Mouse (Mus musculus): ENCODE measurements around the gene Ocm. TPM values are rescaled to one million over a fixed set of nuclear protein-coding genes. Genes with fewer than 3 reads are reported as not detected.

The Ocm gene
- polyA plus RNA-seq, 1 experiment from 2014 or later: not detected

GRCm38 (mm10) chr5:144047324-144047723, 20.9 kb upstream of the Ocm start:
- H3K27me3 ChIP-seq (ENCODE audit: control insufficient read depth, insufficient read depth, low read depth, low read length): no peaks in the 10 kb centered on the region
- H3K36me3 ChIP-seq (ENCODE audit: control insufficient read depth, insufficient read depth): no peaks in the 10 kb centered on the region
- no peak overlapping the region for H3K27ac ChIP-seq (ENCODE audit: low read length)
- H3K9ac ChIP-seq (ENCODE audit: low read depth, low read length): no peak overlapping the region
- no peaks in the 10 kb centered on the region for H3K9me3 ChIP-seq (replicated peaks; ENCODE audit: control insufficient read depth, low read length)
- H3K4me2 ChIP-seq (ENCODE audit: low read depth, low read length): no peak overlapping the region
- H3K4me3 ChIP-seq (ENCODE audit: low read depth, low read length): no peak overlapping the region
- 60% methylated on average over 13 of the region's 13 CpGs for WGBS (ENCODE audit: insufficient replicate concordance)
- ATAC-seq (ENCODE audit: low read depth): no peak
- no peaks in the 10 kb centered on the region for H3K4me1 ChIP-seq (ENCODE audit: control insufficient read depth, low read depth, low read length)

- no peak overlapping the region for H3K4me2 ChIP-seq (ENCODE audit: low read depth, low read length)
- H3K9me3 ChIP-seq (replicated peaks; ENCODE audit: control insufficient read depth, low read length): no peaks in the 10 kb centered on the region
- no peaks in the 10 kb centered on the region for H3K27me3 ChIP-seq (ENCODE audit: control insufficient read depth, insufficient read depth, low read depth, low read length)
- WGBS (ENCODE audit: insufficient replicate concordance): 73% methylated on average over 11 of the region's 11 CpGs
- H3K27ac ChIP-seq (ENCODE audit: low read length): no peak overlapping the region
- H3K9ac ChIP-seq (ENCODE audit: low read depth, low read length): no peak overlapping the region
- H3K36me3 ChIP-seq (ENCODE audit: control insufficient read depth, insufficient read depth): no peaks in the 10 kb centered on the region
- no peaks in the 10 kb centered on the region for H3K4me1 ChIP-seq (ENCODE audit: control insufficient read depth, low read depth, low read length)
- no peak for ATAC-seq (ENCODE audit: low read depth)
- no peak overlapping the region for H3K4me3 ChIP-seq (ENCODE audit: low read depth, low read length)
Observed at GRCm38 (mm10) chr5:144043166-144043565, 16.7 kb upstream of the Ocm start.

- Histone ChIP-seq H3K27ac (ENCODE audit: low read length) (no peak overlapping the region), H3K36me3 (ENCODE audit: control insufficient read depth, insufficient read depth) (no peaks in the 10 kb centered on the region), H3K4me3 (ENCODE audit: low read depth, low read length) (no peak overlapping the region), H3K4me2 (ENCODE audit: low read depth, low read length) (no peak overlapping the region), H3K4me1 (ENCODE audit: control insufficient read depth, low read depth, low read length) (no peaks in the 10 kb centered on the region), H3K9ac (ENCODE audit: low read depth, low read length) (no peak overlapping the region), H3K27me3 (ENCODE audit: control insufficient read depth, insufficient read depth, low read depth, low read length) (no peaks in the 10 kb centered on the region), H3K9me3 (replicated peaks; ENCODE audit: control insufficient read depth, low read length) (no peaks in the 10 kb centered on the region)
- WGBS (ENCODE audit: insufficient replicate concordance): 38% methylated on average over 11 of the region's 11 CpGs
- ATAC-seq (ENCODE audit: low read depth): no peak
Observed at GRCm38 (mm10) chr5:144040720-144041364, 14.4 kb upstream of the Ocm start.

GRCm38 (mm10) chr5:144039886-144040285, 13.4 kb upstream of the Ocm start:
- no peaks in the 10 kb centered on the region for H3K4me1 ChIP-seq (ENCODE audit: control insufficient read depth, low read depth, low read length)
- H3K4me3 ChIP-seq (ENCODE audit: low read depth, low read length): no peak overlapping the region
- H3K9ac ChIP-seq (ENCODE audit: low read depth, low read length): no peak overlapping the region
- no peak overlapping the region for H3K4me2 ChIP-seq (ENCODE audit: low read depth, low read length)
- no peaks in the 10 kb centered on the region for H3K36me3 ChIP-seq (ENCODE audit: control insufficient read depth, insufficient read depth)
- no peaks in the 10 kb centered on the region for H3K27me3 ChIP-seq (ENCODE audit: control insufficient read depth, insufficient read depth, low read depth, low read length)
- no peaks in the 10 kb centered on the region for H3K9me3 ChIP-seq (replicated peaks; ENCODE audit: control insufficient read depth, low read length)
- WGBS (ENCODE audit: insufficient replicate concordance): 65% methylated on average over 5 of the region's 5 CpGs
- no peak for ATAC-seq (ENCODE audit: low read depth)
- no peak overlapping the region for H3K27ac ChIP-seq (ENCODE audit: low read length)

GRCm38 (mm10) chr5:144039156-144039675, 12.7 kb upstream of the Ocm start:
- Histone ChIP-seq H3K4me2 (ENCODE audit: low read depth, low read length) (no peak overlapping the region), H3K9me3 (replicated peaks; ENCODE audit: control insufficient read depth, low read length) (no peaks in the 10 kb centered on the region), H3K27ac (ENCODE audit: low read length) (no peak overlapping the region), H3K4me3 (ENCODE audit: low read depth, low read length) (no peak overlapping the region), H3K27me3 (ENCODE audit: control insufficient read depth, insufficient read depth, low read depth, low read length) (no peaks in the 10 kb centered on the region), H3K9ac (ENCODE audit: low read depth, low read length) (no peak overlapping the region), H3K36me3 (ENCODE audit: control insufficient read depth, insufficient read depth) (no peaks in the 10 kb centered on the region), H3K4me1 (ENCODE audit: control insufficient read depth, low read depth, low read length) (no peaks in the 10 kb centered on the region)
- ATAC-seq (ENCODE audit: low read depth): peak; percentile 55
- 28% methylated on average over 9 of the region's 9 CpGs for WGBS (ENCODE audit: insufficient replicate concordance)

GRCm38 (mm10) chr5:144036952-144037351, 10.5 kb upstream of the Ocm start:
- Histone ChIP-seq H3K9ac (ENCODE audit: low read depth, low read length) (no peak overlapping the region), H3K4me3 (ENCODE audit: low read depth, low read length) (no peak overlapping the region), H3K9me3 (replicated peaks; ENCODE audit: control insufficient read depth, low read length) (no peaks in the 10 kb centered on the region), H3K4me2 (ENCODE audit: low read depth, low read length) (no peak overlapping the region), H3K36me3 (ENCODE audit: control insufficient read depth, insufficient read depth) (no peaks in the 10 kb centered on the region), H3K27ac (ENCODE audit: low read length) (no peak overlapping the region), H3K4me1 (ENCODE audit: control insufficient read depth, low read depth, low read length) (no peaks in the 10 kb centered on the region), H3K27me3 (ENCODE audit: control insufficient read depth, insufficient read depth, low read depth, low read length) (no peaks in the 10 kb centered on the region)
- WGBS (ENCODE audit: insufficient replicate concordance): 53% methylated on average over 17 of the region's 17 CpGs
- no peak for ATAC-seq (ENCODE audit: low read depth)

- Histone ChIP-seq H3K36me3 (ENCODE audit: control insufficient read depth, insufficient read depth) (no peaks in the 10 kb centered on the region), H3K4me2 (ENCODE audit: low read depth, low read length) (no peak overlapping the region), H3K27me3 (ENCODE audit: control insufficient read depth, insufficient read depth, low read depth, low read length) (no peaks in the 10 kb centered on the region), H3K27ac (ENCODE audit: low read length) (no peak overlapping the region), H3K9ac (ENCODE audit: low read depth, low read length) (no peak overlapping the region), H3K9me3 (replicated peaks; ENCODE audit: control insufficient read depth, low read length) (no peaks in the 10 kb centered on the region), H3K4me3 (ENCODE audit: low read depth, low read length) (no peak overlapping the region), H3K4me1 (ENCODE audit: control insufficient read depth, low read depth, low read length) (no peaks in the 10 kb centered on the region)
- 51% methylated on average over 7 of the region's 7 CpGs for WGBS (ENCODE audit: insufficient replicate concordance)
- ATAC-seq (ENCODE audit: low read depth): no peak
Observed at GRCm38 (mm10) chr5:144034567-144034966, 8.1 kb upstream of the Ocm start.

GRCm38 (mm10) chr5:144032491-144032890, 6.0 kb upstream of the Ocm start:
- no peaks in the 10 kb centered on the region for H3K9me3 ChIP-seq (replicated peaks; ENCODE audit: control insufficient read depth, low read length)
- no peak overlapping the region for H3K4me2 ChIP-seq (ENCODE audit: low read depth, low read length)
- ATAC-seq (ENCODE audit: low read depth): no peak
- H3K9ac ChIP-seq (ENCODE audit: low read depth, low read length): no peak overlapping the region
- H3K4me1 ChIP-seq (ENCODE audit: control insufficient read depth, low read depth, low read length): no peaks in the 10 kb centered on the region
- H3K4me3 ChIP-seq (ENCODE audit: low read depth, low read length): no peak overlapping the region
- no peaks in the 10 kb centered on the region for H3K27me3 ChIP-seq (ENCODE audit: control insufficient read depth, insufficient read depth, low read depth, low read length)
- WGBS (ENCODE audit: insufficient replicate concordance): 65% methylated on average over 7 of the region's 7 CpGs
- no peaks in the 10 kb centered on the region for H3K36me3 ChIP-seq (ENCODE audit: control insufficient read depth, insufficient read depth)
- H3K27ac ChIP-seq (ENCODE audit: low read length): no peak overlapping the region

- Histone ChIP-seq H3K9ac (ENCODE audit: low read depth, low read length) (no peak overlapping the region), H3K9me3 (replicated peaks; ENCODE audit: control insufficient read depth, low read length) (no peaks in the 10 kb centered on the region)
- WGBS (ENCODE audit: insufficient replicate concordance): 76% methylated on average over 9 of the region's 9 CpGs
Observed at GRCm38 (mm10) chr5:144015845-144016244, 10.6 kb downstream of the Ocm start.

More at GRCm38 (mm10) chr5:144015845-144016244, 10.6 kb downstream of the Ocm start:
- Histone ChIP-seq H3K27me3 (ENCODE audit: control insufficient read depth, insufficient read depth, low read depth, low read length) (no peaks in the 10 kb centered on the region), H3K36me3 (ENCODE audit: control insufficient read depth, insufficient read depth) (peaks cover 15% of the 10 kb centered on the region), H3K4me2 (ENCODE audit: low read depth, low read length) (no peak overlapping the region; the same call in 1 of the 2 replicates), H3K27ac (ENCODE audit: low read length) (no peak overlapping the region), H3K4me1 (ENCODE audit: control insufficient read depth, low read depth, low read length) (peaks cover 11% of the 10 kb centered on the region), H3K4me3 (ENCODE audit: low read depth, low read length) (no peak overlapping the region)
- no peak for ATAC-seq (ENCODE audit: low read depth)
